In genomic region chr5:65790604-65791225, GRCm38 (mm10) we compare ENCODE assay signal across 16 mouse cellular contexts. TPM values are rescaled to one million over a fixed set of nuclear protein-coding genes. Genes with fewer than 3 reads are reported as not detected.
A peak's percentile ranks its signal among the peaks of the same experiment; 100 is the strongest.
DNase-seq lines count a peak whose midpoint lies in the region; ATAC-seq lines count a peak whose summit lies in the region.
"Had no signal": no experiment of that assay in that cellular context is flagged by ENCODE, and none has a peak within 500 bp of the region (broad histone marks: within the 10 kb centered on the region; RNA-seq: fewer than 3 reads in every experiment).

No protein-coding gene starts in this region.

- no peaks in the 10 kb centered on the region for H3K9me3 ChIP-seq in hindbrain, embryonic 12.5 days (replicated peaks)
- H3K9me3 ChIP-seq in heart, embryonic 12.5 days (replicated peaks), result no peaks in the 10 kb centered on the region
- H3K9me3 ChIP-seq: embryonic facial prominence, embryonic 13.5 days; forebrain, embryonic 10.5 days; heart, embryonic 15.5 days; limb, embryonic 15.5 days; midbrain, embryonic 13.5 days had no signal

- no peak overlapping the region for H3K4me2 ChIP-seq in hindbrain, embryonic 12.5 days (replicated peaks)
- no peak overlapping the region for H3K4me2 ChIP-seq in heart, embryonic 12.5 days
- H3K4me2 ChIP-seq: embryonic facial prominence, embryonic 13.5 days; heart, embryonic 15.5 days; limb, embryonic 15.5 days; midbrain, embryonic 13.5 days had no signal

- peak; percentile 35 to 39 for DNase-seq in B cell, adult 2 months
- DNase-seq in CD4-positive helper T cell, adult 2 months (ENCODE audit: low read depth, low spot score), result peak; percentile 9
- peak; percentile 34 for DNase-seq in kidney, postnatal 10 days
- DNase-seq in thymus, adult 18-20 months, result peak; percentile 36 to 67
- DNase-seq in lung, postnatal 14 days, result no peak
- DNase-seq: adrenal gland, postnatal 10 days had no signal

- no peak for ATAC-seq in hindbrain, embryonic 12.5 days (ENCODE audit: low FRiP score)
- no peak for ATAC-seq in heart, embryonic 12.5 days (ENCODE audit: insufficient number of reproducible peaks, low FRiP score)
- ATAC-seq: hindbrain, embryonic 16.5 days; midbrain, embryonic 13.5 days had no signal

- H3K9ac ChIP-seq in hindbrain, embryonic 12.5 days, result no peak overlapping the region
- H3K9ac ChIP-seq in heart, embryonic 12.5 days, result no peak overlapping the region
- H3K9ac ChIP-seq: embryonic facial prominence, embryonic 13.5 days; heart, embryonic 15.5 days; limb, embryonic 15.5 days; midbrain, embryonic 13.5 days had no signal

- 78% methylated on average over 16 of the region's 16 CpGs for WGBS in hindbrain, embryonic 12.5 days
- 78% methylated on average over 16 of the region's 16 CpGs for WGBS in heart, embryonic 12.5 days

- H3K27me3 ChIP-seq in hindbrain, embryonic 12.5 days, result no peaks in the 10 kb centered on the region
- no peaks in the 10 kb centered on the region for H3K27me3 ChIP-seq in heart, embryonic 12.5 days (replicated peaks)
- H3K27me3 ChIP-seq: embryonic facial prominence, embryonic 13.5 days; heart, embryonic 15.5 days; limb, embryonic 15.5 days; midbrain, embryonic 13.5 days had no signal

- peaks cover 38% of the 10 kb centered on the region for H3K36me3 ChIP-seq in hindbrain, embryonic 12.5 days
- H3K36me3 ChIP-seq in heart, embryonic 12.5 days, result peaks cover 49% of the 10 kb centered on the region

- H3K4me1 ChIP-seq in hindbrain, embryonic 12.5 days, result no peaks in the 10 kb centered on the region
- H3K4me1 ChIP-seq in heart, embryonic 12.5 days (replicated peaks), result no peaks in the 10 kb centered on the region
- H3K4me1 ChIP-seq: embryonic facial prominence, embryonic 13.5 days; heart, embryonic 15.5 days; limb, embryonic 15.5 days had no signal

- H3K27ac ChIP-seq in hindbrain, embryonic 12.5 days, result no peak overlapping the region
- H3K27ac ChIP-seq in heart, embryonic 12.5 days (ENCODE audit: poor library complexity, severe bottlenecking), result no peak overlapping the region
- H3K27ac ChIP-seq: embryonic facial prominence, embryonic 13.5 days; forebrain, embryonic 10.5 days; heart, embryonic 15.5 days; left cerebral cortex, adult 2 months; limb, embryonic 15.5 days; midbrain, embryonic 13.5 days; stomach, postnatal 0 days had no signal

- no peak overlapping the region for H3K4me3 ChIP-seq in hindbrain, embryonic 12.5 days
- H3K4me3 ChIP-seq in heart, embryonic 12.5 days, result no peak overlapping the region
- H3K4me3 ChIP-seq: embryonic facial prominence, embryonic 13.5 days; forebrain, embryonic 10.5 days; heart, embryonic 15.5 days; left cerebral cortex, adult 2 months; limb, embryonic 15.5 days; midbrain, embryonic 13.5 days had no signal

RNA-seq across cellular contexts. Expression of gene N4bp2, which starts 27.4 kb away (rescaled TPM):
- 37.4 and 41.6 TPM in 2 replicates for polyA plus RNA-seq in hindbrain, embryonic 12.5 days (2016; fragmentation: Nextera tagmentation; extraction: Ambion mirVana)
- polyA plus RNA-seq in heart, embryonic 12.5 days (2016; fragmentation: Nextera tagmentation; extraction: Ambion mirVana), result 31.9 and 32.9 TPM in 2 replicates
